Mouse (Mus musculus) neural tube, embryonic 14.5 days (tissue): ENCODE data around the gene Nr3c2. TPM values are rescaled to one million over a fixed set of nuclear protein-coding genes. Genes with fewer than 3 reads are reported as not detected.

Experiments
- ATAC-seq: fragments of 200-750 bp; cut with Nextera tagmentation; 2 replicates; pipeline ENCODE4 v1.8.0; 2017; ENCODE audit warnings: low read depth, mild to moderate bottlenecking, moderate TSS enrichment, moderate library complexity
- H3K27ac ChIP-seq: fragments of 300-500 bp; sonication (generic); 2 replicates; pipeline ENCODE4 v1.5.1; 2014; ENCODE audit warnings: low read depth, mild to moderate bottlenecking, control low read depth, low read length, moderate library complexity, mixed read lengths
- H3K27me3 ChIP-seq: fragments of 300-500 bp; sonication (generic); 2 replicates; pipeline ENCODE4 v1.6.1; 2014; ENCODE audit warnings: low read length; ENCODE audit not compliant: control insufficient read depth, insufficient read depth
- H3K36me3 ChIP-seq: fragments of 300-500 bp; sonication (generic); 2 replicates; pipeline ENCODE4 v1.6.1; 2014; ENCODE audit warnings: low read length, mixed read lengths; ENCODE audit not compliant: control insufficient read depth, insufficient read depth
- H3K4me1 ChIP-seq: fragments of 300-500 bp; sonication (generic); 2 replicates; pipeline ENCODE4 v1.6.1; 2014; ENCODE audit warnings: low read length; ENCODE audit not compliant: control insufficient read depth, insufficient read depth
- H3K4me2 ChIP-seq: fragments of 300-500 bp; sonication (generic); 2 replicates; pipeline ENCODE4 v1.6.1; 2014; ENCODE audit warnings: mild to moderate bottlenecking, low read depth, low read length, control low read depth
- H3K4me3 ChIP-seq: fragments of 300-500 bp; sonication (generic); 2 replicates; pipeline ENCODE4 v1.5.1; 2014; ENCODE audit warnings: low read depth, low read length, control low read depth, mixed read lengths
- H3K9ac ChIP-seq: fragments of 300-500 bp; sonication (generic); replicated peaks from 2 replicates; pipeline ENCODE4 v1.6.1; 2014; ENCODE audit warnings: low read depth, mild to moderate bottlenecking, control low read depth, low read length, mixed read lengths
- H3K9me3 ChIP-seq: fragments of 300-500 bp; sonication (generic); 2 replicates; pipeline ENCODE4 v1.6.1; 2016; ENCODE audit warnings: low read length; ENCODE audit not compliant: control insufficient read depth
- WGBS: fragments of 180-500 bp; shearing (Covaris S2); extraction: QIAGEN DNeasy Blood & Tissue Kit; methylation state at CpG from one replicate; pipeline ENCODE4 v1.1.7; 2014; 5-methylcytosine and 5-hydroxymethylcytosine counted together
- polyA plus RNA-seq: library from polyadenylated mRNA; unstranded; fragments of >200 nt; fragmentation: Nextera tagmentation; extraction: Ambion mirVana; gene quantifications from 2 replicates; pipeline ENCODE4 v1.2.1, GENCODE M21; 2014

Gene Nr3c2
- polyA plus RNA-seq, 1 experiment from 2014 or later, result 7.7 TPM

DNA sequence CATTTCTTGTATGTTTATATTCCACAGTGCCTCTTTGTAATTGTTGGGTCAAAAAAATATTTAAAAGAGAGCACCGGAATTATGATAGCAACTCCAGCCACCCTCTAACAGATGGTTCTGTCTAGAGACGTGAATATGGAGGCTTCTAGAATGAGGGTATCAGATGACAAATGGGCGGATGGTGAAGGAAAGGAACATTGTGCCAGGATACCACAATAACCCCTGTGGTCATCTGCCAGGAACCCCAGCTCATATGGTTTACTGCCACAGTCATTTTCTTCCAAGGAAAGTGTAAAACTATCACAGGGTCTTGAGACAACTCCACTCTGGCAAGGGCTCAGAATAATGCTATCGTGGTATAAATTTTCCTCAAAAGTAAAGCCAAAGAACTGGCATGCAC lies 289.1 kb downstream of the Nr3c2 start:
- Histone ChIP-seq H3K9me3 (no peaks in the 10 kb centered on the region), H3K4me2 (no peak overlapping the region), H3K36me3 (no peaks in the 10 kb centered on the region), H3K27ac (no peak overlapping the region), H3K27me3 (no peaks in the 10 kb centered on the region), H3K4me3 (no peak overlapping the region), H3K9ac (no peak overlapping the region), H3K4me1 (peaks cover 5% of the 10 kb centered on the region; the same call in 1 of the 2 replicates)
- ATAC-seq, result no peak
- WGBS, result 67% methylated on average over 4 of the region's 4 CpGs

DNA sequence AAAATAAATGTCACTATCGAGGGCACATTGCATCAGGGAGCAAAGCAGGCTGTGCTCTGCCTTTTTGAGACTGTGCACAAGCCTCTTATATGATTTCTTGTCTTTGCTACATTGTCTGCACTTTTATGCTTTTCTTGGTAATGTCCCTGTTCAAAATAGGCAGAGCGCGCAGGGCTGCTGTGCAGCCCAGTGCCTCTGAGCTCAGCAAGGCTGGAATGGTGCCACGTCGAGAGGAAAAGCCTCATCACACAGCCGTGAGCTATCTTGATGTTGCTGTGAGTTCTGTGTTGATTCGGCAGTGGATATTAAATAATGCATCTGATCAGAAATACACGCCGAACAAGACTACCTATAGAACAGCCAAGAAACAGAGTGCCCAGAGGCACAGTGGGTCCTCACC lies 290.1 kb downstream of the Nr3c2 start:
- no peaks in the 10 kb centered on the region for H3K9me3 ChIP-seq
- H3K4me1 ChIP-seq, result peaks cover 5% of the 10 kb centered on the region; the same call in 1 of the 2 replicates
- no peaks in the 10 kb centered on the region for H3K36me3 ChIP-seq
- 80% methylated on average over 9 of the region's 9 CpGs for WGBS
- H3K4me2 ChIP-seq, result no peak overlapping the region
- no peak overlapping the region for H3K9ac ChIP-seq
- no peak for ATAC-seq
- no peak overlapping the region for H3K4me3 ChIP-seq
- H3K27me3 ChIP-seq, result no peaks in the 10 kb centered on the region
- no peak overlapping the region for H3K27ac ChIP-seq

GRCm38 (mm10) chr8:77190393-77190792 lies 291.2 kb downstream of the Nr3c2 start:
- 71% methylated on average over 3 of the region's 3 CpGs for WGBS
- H3K27me3 ChIP-seq, result no peaks in the 10 kb centered on the region

DNA sequence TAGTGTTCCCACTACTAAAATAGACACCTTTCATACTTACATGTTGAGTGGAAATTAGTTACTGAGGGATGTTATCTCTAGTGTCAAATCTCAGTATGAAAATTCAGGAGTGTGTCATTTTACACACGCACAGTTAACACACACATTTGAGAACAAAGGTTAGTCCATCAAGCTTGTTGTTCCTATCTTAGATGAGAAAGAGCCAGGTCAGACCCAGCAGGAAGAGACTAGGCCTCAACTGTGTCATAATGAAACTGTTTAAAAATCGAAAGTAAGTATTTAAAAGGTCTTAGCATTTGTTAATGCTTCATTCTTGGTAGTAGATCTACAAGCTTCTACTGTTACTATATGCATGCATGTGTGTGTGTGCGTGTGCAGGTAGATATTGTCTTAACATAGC lies 310.1 kb downstream of the Nr3c2 start:
- no peaks in the 10 kb centered on the region for H3K27me3 ChIP-seq
- no peak overlapping the region for H3K4me3 ChIP-seq
- 90% methylated on average over 3 of the region's 3 CpGs for WGBS
- no peaks in the 10 kb centered on the region for H3K36me3 ChIP-seq
- H3K9ac ChIP-seq, result no peak overlapping the region
- H3K27ac ChIP-seq, result no peak overlapping the region
- H3K4me1 ChIP-seq, result no peaks in the 10 kb centered on the region
- ATAC-seq, result no peak
- no peak overlapping the region for H3K4me2 ChIP-seq
- H3K9me3 ChIP-seq, result no peaks in the 10 kb centered on the region

More at GRCm38 (mm10) chr8:77190393-77190792, 291.2 kb downstream of the Nr3c2 start:
- Histone ChIP-seq H3K36me3 (no peaks in the 10 kb centered on the region), H3K4me3 (no peak overlapping the region), H3K4me1 (peaks cover 5% of the 10 kb centered on the region; the same call in 1 of the 2 replicates), H3K4me2 (no peak overlapping the region), H3K9ac (no peak overlapping the region), H3K9me3 (no peaks in the 10 kb centered on the region), H3K27ac (no peak overlapping the region)
- no peak for ATAC-seq

DNA sequence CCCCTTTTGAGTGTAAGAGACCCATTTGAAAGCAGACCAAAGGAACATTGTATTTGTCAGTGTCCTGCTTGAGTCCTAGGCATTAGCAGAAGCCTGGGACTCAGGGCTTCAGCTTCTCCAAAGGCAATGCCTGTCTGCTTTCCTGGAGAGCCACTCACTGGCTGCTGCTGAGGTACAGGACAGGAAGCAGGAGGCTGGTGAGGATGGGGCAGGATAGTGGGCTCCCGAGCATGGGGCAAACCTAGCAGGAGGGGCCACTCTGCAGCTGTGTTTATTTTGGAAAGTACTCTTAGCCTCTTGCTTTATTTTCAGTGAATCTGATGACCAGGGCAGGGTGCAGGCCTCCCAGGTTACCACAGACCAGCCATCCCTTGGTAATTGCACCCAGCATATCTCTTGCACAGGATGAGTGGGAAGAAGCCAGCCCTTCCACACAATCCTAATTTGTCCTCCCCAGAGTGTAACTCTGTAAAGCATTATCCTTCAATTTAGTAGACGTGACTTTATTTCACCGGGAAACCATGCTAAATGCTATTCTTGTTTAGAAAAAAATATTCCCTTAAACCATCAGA lies 314.7 kb downstream of the Nr3c2 start:
- no peaks in the 10 kb centered on the region for H3K4me1 ChIP-seq
- H3K4me3 ChIP-seq, result no peak overlapping the region
- no peak overlapping the region for H3K27ac ChIP-seq
- 83% methylated on average over 3 of the region's 3 CpGs for WGBS
- no peaks in the 10 kb centered on the region for H3K36me3 ChIP-seq
- no peak overlapping the region for H3K9ac ChIP-seq
- ATAC-seq, result no peak
- H3K9me3 ChIP-seq, result no peaks in the 10 kb centered on the region
- H3K4me2 ChIP-seq, result no peak overlapping the region
- H3K27me3 ChIP-seq, result no peaks in the 10 kb centered on the region

GRCm38 (mm10) chr8:77214665-77215064 lies 315.4 kb downstream of the Nr3c2 start:
- no peaks in the 10 kb centered on the region for H3K4me1 ChIP-seq
- WGBS, result 80% methylated on average over 8 of the region's 8 CpGs
- H3K27me3 ChIP-seq, result no peaks in the 10 kb centered on the region
- no peak overlapping the region for H3K27ac ChIP-seq
- no peak overlapping the region for H3K4me2 ChIP-seq
- no peak for ATAC-seq
- no peak overlapping the region for H3K9ac ChIP-seq
- no peak overlapping the region for H3K4me3 ChIP-seq
- no peaks in the 10 kb centered on the region for H3K9me3 ChIP-seq
- H3K36me3 ChIP-seq, result no peaks in the 10 kb centered on the region

DNA sequence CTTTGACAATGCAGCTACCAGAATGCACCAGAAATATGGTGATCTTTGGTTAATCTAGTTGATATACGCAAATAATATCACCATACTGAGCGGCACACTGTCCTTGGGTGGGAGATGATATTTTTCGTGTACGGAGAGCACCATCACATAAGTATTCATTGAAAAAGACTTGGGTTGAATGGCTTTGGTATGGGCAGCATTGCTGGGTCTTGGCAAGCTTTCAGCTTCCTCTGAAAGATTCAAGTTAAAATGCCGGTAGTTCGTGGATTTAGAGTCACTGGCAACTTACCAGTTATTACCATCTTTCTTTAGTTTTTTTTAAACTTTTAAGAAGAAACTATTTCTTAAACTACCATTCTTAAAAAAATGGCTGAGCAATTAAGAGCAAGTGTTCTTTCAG lies 315.9 kb downstream of the Nr3c2 start:
- 89% methylated on average over 6 of the region's 6 CpGs for WGBS
- ATAC-seq, result no peak
- no peak overlapping the region for H3K27ac ChIP-seq

GRCm38 (mm10) chr8:77223123-77223522 lies 323.9 kb downstream of the Nr3c2 start:
- H3K9me3 ChIP-seq, result no peaks in the 10 kb centered on the region
- H3K36me3 ChIP-seq, result no peaks in the 10 kb centered on the region
- no peak overlapping the region for H3K4me3 ChIP-seq
- 77% methylated on average over 4 of the region's 4 CpGs for WGBS
- H3K27ac ChIP-seq, result no peak overlapping the region
- no peaks in the 10 kb centered on the region for H3K27me3 ChIP-seq
- ATAC-seq, result no peak
- H3K4me1 ChIP-seq, result no peaks in the 10 kb centered on the region
- no peak overlapping the region for H3K9ac ChIP-seq
- H3K4me2 ChIP-seq, result no peak overlapping the region

More for the DNA sequence above, 315.9 kb downstream of the Nr3c2 start:
- H3K4me1 ChIP-seq, result no peaks in the 10 kb centered on the region
- H3K4me3 ChIP-seq, result no peak overlapping the region
- no peak overlapping the region for H3K4me2 ChIP-seq
- H3K9me3 ChIP-seq, result no peaks in the 10 kb centered on the region
- H3K9ac ChIP-seq, result no peak overlapping the region
- no peaks in the 10 kb centered on the region for H3K36me3 ChIP-seq
- H3K27me3 ChIP-seq, result no peaks in the 10 kb centered on the region

GRCm38 (mm10) chr8:77227742-77228141 lies 328.5 kb downstream of the Nr3c2 start:
- no peak overlapping the region for H3K9ac ChIP-seq
- H3K4me1 ChIP-seq, result no peaks in the 10 kb centered on the region
- no peak overlapping the region for H3K4me2 ChIP-seq
- no peak overlapping the region for H3K4me3 ChIP-seq
- no peaks in the 10 kb centered on the region for H3K9me3 ChIP-seq
- no peak for ATAC-seq
- no peak overlapping the region for H3K27ac ChIP-seq
- WGBS, result 97% methylated on average over 5 of the region's 5 CpGs
- no peaks in the 10 kb centered on the region for H3K36me3 ChIP-seq
- no peaks in the 10 kb centered on the region for H3K27me3 ChIP-seq
